Mouse (Mus musculus) cerebral cortex, adult 2 months (tissue): Measurements from ENCODE around the gene Zfand2a.

Experiments
- WGBS: fragments of 180-500 bp; shearing (Covaris S2); methylation state at CpG from one replicate; pipeline ENCODE4 v1.1.7; 2018; 5-methylcytosine and 5-hydroxymethylcytosine counted together

Zfand2a gene

DNA sequence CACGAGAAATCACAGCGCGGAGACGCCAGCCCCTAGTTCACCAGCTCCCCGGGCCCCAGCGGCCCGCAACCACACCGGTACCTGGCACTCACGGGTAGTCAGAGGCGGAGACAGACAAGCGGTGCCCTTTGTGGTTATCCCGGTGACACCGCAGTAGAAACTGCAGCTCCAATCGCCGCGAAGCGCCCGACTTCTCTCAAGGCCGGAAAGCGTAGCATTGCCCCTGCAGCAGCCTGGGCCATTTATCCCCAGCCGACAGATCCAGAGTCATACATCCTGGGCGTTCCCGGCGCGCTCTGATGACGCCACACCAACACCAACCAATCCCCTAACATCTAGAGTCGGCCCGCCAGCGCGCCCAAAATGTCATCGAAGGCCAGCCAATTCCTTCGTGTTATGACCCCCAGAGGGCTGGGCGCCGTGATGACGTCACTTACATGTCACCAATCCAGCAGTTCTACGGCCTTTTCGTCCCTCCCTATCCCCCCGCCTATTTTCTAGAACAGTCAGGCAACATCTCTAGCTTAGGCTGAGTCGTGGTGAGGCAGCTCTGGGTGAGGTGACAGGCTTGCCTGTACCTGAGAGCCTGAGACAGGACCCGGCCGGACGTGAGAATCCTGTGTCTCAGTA lies at the start of gene Zfand2a:
Zfand2a (minus strand) TSS at position 365 of the 630 bp plus-strand sequence.
- WGBS: 1% methylated on average over 42 of the region's 42 CpGs

DNA sequence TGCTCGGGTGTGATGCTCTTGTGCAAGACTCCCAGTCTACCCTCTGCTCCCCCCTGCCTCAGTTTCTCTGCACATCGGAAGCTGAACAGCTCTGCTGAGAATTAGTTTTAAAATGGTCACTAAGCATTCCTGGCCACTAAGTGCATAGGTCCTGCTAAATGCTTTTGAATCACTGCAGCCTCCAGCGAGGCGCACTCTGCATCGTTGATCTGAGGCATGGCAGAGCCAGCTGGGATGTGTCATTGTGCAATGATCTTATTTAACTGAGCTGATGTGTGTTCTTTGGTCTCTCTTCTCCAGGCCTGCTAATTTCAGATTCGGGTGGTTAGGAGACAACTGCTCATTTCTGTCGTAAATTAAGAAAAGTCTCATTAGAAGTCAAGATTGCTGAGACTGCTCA lies 44.5 kb upstream of the Zfand2a start:
- WGBS: 70% methylated on average over 7 of the region's 7 CpGs

DNA sequence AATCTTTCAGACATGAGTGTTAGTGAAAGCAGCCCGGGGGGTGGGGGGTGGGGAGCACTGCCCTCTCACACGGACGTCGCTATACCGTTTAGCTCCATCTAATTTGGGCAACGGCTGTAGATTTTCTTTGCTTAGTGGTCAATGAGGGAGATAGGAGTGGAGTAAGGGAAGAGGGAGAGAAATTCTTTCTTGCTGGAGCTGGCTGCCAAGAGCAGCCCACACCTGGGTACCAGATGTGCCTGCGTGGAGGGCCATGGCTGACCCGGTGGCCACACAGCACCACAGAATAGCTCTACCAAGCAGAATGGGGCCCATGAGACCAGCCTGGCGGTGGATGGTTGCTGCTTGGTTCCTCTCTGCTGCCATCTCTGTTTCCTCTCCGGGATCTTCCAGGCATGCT lies 37.6 kb upstream of the Zfand2a start:
- WGBS: 77% methylated on average over 10 of the region's 10 CpGs

DNA sequence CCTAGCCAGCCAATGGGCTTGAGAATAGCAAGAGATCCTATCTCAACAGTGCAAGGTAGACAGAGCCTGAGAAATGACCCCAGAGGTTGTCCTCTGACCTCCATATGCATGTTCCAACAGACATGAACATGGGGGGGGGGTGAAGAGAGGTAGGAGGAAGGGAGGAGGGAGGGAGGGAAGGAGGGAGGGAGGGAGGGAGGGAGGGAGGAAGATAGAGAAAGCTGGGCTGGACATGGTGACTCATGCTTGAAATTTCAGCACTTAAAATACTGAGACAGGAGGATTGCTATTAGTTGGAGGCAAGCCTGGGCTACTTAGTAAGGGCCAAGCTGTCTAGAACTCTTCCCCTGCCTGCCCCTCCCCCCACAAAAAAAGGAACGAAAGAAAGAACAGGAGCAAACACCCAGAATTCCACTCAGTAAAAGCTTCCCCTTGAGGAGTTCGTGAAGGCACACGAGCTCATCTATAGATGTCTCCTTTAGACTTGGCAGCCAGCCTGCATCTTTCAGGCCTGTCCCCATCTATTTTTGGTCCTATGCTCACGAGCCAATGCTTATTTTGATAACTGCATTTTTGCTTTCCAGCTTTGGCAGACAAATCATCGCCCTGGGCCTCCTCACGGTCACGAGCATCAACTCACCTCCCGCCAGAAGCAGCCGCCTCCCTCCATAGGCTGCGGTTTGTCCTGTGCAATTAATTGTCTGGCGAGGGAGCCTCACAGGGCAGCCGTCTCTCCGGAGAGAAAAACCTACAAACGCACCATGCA lies 35.9 kb upstream of the Zfand2a start:
- WGBS: 20% methylated on average over 14 of the region's 14 CpGs

DNA sequence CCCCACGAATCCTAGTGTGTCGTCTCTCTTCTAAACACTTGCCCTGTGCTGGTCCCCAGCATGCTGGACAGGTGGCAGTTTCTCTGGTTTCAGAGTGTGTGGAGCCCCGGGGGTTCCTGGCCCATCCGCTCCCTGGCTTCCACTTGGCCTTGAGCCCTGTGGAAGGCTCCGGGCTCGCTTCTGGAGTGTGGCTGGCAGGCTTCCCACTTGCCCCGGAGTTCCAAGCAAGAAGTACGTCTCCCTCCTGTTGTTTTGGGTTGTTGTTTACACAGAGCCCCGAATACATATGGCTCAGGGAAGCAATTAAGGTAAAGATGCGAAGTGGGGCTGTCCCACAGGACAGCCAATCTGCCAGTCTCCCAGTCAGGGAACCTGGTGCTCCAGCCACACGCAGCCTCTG lies 31.9 kb upstream of the Zfand2a start:
- WGBS: 12% methylated on average over 11 of the region's 11 CpGs

DNA sequence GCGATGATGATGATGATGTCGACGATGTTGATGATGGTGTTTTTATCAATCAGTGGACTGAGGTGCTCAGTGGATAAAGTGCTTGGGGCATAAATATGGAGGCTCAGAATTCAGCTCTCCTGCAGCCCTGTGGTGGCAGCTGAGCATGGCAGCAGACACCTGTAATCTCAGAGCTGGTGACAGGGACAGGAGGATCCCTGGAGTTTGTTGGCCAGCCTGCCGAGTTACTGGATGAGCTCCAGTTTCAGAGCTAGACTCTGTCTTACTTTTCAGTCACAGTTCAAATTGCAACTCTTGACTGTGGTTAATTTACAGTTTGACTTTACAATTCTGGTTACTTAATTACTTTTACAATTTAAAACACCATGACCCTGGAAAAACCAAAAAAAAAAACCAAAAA lies 27.9 kb upstream of the Zfand2a start:
- 85% methylated on average over 4 of the region's 4 CpGs for WGBS

DNA sequence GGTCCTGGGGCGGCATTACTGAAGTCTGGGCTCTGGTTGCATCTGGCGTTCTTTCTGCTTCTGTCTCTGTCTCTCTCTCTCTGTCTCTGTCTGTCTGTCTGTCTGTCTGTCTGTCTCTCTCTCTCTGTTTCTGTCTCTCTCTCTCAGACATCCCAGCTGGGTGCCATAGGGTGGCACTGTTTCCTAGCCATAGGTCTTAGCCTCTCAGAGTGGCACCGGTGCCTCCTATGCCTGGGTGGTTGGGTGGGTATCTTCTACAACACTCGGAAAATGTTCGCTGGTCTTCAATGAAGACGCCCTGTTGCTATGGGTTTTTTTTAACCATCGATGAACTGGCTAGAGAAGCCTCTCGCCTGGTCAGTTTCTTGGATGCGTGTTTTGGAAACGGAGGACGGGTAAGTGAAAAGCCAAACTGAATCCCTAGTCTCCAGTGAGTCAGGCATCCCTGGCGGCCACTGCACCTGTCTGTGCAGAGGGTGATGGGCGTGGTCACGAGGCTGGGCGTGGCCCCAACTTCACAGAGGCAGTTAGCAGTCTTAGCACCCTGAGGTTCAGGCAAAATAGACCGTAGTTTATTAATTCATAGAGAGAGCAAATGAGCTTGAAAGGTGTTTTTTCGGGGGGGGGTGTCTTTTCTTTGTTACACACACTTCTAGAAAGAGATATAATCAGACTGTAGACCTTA lies 26.5 kb upstream of the Zfand2a start:
- 15% methylated on average over 17 of the region's 17 CpGs for WGBS

DNA sequence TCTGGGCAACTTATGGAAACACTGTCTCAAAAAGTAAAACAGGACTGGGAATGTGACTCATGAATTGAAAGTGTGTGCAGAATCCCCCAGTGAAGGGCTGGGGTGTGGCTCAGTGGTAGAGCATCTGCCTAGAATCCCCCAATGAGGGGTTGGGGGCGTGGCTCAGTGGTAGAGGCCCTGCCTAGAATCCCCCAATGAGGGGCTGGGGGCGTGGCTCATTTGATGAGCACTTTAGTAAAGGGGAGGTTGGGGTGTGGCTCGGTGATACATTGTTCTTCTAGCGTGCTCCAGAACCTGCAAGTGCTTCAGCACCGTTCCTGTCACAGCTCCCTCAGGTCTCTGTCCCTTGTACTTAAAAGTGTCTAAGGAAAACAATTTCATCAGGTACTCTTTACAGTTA lies 21.9 kb upstream of the Zfand2a start:
- 28% methylated on average over 5 of the region's 5 CpGs for WGBS

DNA sequence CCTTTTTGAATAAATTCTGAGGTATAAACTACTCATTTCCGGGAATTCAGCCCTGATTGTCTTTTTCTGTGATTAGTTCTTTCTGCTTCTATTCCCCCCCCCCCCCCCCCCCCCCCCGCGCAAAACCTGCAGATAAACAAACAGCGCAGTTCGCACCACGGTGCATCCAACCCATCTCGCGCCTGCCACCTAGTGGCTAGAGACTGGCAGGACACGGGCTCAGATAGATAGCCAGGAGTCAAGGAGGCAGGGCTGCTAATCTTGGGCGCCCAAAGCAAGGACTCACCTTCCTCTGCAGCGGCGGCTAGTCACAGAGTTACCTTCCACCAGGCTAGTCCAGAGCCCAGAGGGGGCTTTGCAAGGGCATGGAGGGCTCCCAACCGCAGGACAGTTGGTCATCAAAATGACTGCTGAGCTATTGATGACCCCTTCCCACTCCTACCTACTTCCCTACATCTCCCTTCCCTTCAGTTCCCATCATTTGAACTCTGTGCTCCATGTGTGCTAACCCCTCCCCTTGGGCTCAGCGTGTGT lies 20.8 kb upstream of the Zfand2a start:
- 4% methylated on average over 14 of the region's 14 CpGs for WGBS

DNA sequence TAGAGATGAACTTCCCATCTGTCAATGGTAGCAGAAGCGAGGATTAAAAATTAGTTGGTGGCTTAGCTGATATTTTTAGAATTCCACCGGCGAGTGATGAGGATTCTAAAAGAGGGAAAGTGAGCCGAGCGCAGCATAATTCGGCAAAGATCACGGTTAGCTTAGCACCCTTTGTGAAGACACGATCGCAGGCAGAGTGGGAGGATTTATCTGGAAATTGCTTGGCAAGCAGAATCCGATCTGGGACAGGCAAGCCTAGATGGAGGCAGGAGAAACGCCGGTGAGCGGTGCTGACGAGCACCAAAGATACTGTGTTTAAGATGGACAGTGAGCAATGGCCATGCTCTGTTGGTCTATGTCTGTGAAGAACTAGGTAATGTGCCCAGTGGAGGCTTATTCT lies 17.9 kb upstream of the Zfand2a start:
- 57% methylated on average over 14 of the region's 14 CpGs for WGBS

DNA sequence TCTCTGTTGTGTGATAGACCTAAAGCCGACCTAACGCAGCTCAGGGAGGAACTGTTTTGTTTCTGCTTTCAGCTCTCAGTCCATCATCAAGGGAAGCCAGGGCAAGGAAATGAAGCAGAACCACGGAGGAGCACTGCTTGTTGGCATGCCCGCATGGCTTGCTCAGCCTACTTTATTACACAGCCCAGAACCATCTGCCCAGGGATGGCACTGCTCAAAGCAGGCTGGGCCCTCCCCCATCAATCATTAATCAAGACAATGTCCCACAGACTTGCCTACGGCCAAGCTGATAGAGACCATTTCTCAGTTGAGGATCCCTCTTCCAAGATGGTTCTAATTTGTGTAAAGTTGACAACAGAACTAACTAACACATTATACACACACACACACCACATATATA lies 14.4 kb upstream of the Zfand2a start:
- 62% methylated on average over 5 of the region's 5 CpGs for WGBS

DNA sequence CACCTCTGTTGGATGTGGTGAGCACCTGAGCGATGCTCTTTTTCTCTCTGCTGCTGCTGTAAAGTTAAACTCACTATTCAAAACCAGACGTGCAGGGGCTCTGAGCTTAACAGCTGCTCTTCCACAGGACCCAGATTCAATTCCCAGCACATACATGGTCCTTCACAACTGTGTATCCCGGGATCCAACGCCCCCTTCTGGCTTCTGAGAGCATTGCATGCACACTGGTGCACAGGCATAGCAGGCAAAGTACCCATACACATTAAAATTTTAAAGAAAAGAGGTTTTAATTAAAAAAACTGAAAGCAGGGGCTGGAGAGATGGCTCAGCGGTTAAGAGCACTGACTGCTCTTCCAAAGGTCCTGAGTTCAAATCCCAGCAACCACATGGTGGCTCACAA lies 12.6 kb upstream of the Zfand2a start:
- 55% methylated on average over 5 of the region's 5 CpGs for WGBS

DNA sequence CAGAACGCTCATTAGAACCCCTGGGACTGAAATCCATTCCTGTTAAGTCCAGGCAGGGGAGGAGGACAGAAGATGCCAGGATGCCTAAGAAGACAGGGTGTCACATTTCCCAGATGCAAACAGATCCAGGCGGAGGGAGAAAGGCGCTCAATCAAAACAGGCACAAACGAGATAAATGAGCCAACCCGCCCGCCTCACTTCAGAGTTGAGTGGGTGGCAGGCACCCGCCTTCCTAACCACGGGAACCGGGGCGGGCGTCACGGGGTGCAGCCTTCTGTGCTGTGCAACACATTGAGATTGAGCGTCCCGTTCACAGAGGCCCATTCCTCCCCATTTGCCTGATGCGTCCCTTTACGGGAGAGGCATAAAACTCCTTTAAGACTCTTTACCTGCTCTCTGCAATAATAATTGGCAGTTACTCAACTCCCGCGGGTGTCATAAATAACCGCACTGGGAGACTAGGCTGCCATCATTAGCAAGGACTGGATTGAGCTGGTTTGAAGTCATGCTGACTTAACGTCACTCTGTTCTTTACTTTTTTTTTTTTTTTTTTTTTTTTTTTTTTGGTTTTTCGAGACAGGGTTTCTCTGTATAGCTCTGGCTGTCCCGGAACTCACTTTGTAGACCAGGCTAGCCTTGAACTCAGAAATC lies 10.8 kb upstream of the Zfand2a start:
- 46% methylated on average over 22 of the region's 22 CpGs for WGBS

DNA sequence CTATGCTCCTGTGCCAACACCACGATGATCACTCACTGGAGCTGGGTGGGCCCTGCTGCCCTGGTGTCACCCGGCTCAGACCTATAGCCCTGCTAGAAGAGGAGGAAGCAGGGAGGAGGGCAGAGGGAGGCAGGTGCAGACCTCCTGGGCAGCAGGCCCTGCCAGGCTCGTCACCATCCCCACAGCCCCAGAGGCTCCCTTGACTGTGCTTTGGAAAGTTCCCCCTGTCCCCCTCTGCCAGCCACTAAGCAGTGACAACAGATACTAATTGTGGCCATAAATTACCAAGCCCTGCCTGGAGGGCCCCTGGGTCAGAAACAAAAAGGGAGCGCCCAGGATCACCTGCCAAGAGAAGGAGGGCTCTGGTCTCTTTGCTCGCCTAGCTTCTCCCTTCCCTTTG lies 9.3 kb upstream of the Zfand2a start:
- 68% methylated on average over 5 of the region's 5 CpGs for WGBS

DNA sequence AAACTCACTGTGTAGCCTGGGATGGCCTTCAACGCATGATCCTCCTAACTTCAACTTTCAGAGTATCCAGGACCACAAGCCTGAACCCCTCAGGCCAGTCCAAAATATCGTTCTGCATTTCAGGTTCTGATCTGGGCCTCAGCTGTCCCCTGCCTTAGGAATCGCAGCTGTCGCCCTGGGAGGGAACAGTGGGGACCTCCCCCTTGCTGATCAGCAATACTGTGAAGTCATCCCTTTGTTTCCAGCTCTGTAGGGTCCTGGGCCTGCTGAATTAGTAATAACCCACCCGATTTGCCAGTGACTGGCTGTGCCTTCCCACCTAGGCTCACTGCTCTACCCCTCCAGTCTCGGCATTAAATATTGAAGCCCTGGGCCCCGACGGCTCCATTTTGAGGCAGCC lies 7.0 kb upstream of the Zfand2a start:
- 66% methylated on average over 8 of the region's 8 CpGs for WGBS

DNA sequence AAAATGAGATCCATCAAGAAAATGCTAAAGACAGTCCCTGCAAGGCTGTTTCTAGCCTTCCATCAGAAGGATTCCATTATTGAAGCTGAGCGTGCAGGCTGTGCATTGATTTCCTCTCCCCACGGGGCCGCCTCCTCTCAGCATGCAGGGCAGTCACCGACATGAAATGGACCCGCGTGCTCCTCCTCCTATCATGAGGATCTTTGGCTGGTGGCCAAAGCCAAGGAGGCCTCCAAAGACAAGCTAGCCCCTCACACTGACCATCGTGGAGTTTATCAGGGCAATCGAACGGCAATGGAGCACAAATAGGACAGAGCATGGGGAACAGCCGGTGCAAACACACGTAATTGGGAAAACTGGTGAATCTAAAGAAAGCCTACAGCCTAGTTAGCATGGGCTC lies 5.8 kb upstream of the Zfand2a start:
- WGBS: 70% methylated on average over 11 of the region's 11 CpGs

DNA sequence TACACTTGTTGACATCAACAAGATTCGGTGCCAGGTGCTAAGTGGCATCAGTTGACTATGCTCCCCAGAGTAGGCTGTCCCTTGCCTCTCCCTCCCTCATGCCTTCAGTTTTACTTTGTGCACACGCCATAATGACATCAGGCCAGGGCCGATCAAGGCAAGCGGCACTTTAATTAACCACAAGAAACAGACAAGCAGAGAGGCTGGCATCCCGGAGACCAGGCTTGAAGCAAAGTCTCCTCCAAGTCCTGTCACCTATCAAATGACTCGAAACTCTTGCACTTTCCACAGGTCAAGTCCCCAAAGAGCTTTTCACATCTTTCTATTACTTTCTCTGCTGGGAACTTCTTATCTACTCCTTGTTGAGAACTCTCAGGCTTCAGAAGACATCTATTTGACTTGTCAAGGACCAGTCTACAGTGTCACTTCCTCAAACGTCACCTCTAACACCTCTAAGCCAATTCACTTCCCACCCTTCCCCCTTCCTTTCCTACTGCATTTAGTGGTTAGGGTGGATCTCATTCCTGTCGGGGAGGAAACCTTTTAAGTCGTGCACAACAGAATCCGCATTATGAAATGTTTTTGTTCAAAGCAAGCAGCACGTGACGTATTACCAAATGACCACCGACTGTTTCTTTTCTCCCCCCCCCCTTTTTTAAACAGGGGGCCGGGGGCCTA lies 1.0 kb downstream of the Zfand2a start:
- WGBS: 54% methylated on average over 14 of the region's 14 CpGs

DNA sequence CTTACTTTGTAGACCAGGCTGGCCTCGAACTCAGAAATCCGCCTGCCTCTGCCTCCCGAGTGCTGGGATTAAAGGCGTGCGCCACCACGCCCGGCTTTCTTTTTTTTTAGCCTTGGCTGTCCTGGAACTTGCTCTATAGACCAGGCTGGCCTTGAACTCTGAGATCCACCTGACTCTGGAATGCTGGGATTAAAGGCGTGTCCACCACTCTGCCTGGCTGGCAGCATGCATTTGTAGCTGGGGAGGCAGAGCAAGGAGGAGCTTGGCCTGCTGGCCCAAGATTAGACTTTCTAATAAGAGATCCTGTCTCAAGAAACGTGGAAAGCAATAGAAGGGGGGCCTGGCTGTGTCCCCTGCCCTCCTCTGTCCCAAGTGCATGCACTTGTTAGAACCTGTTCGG lies 3.9 kb downstream of the Zfand2a start:
- 91% methylated on average over 8 of the region's 10 CpGs for whole genome bisulfite sequencing

DNA sequence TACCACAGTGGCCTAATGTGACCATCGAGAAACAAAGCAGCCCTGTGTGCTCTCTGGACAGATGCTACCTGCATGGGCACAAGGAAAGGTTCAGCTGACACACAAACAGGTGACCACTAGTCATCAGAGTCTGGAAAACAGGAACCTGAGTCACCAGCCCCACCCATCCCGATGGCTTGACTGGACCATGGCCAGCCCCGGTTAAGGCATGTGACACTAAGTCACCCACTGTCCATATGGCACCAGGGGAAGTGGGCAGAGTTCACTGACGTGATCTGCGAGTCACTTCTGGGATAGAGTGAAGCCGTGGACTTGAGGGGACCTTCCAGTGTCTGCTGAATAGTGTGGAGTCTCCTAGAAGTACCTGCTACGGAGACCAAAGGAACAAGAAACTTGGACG lies 5.3 kb downstream of the Zfand2a start:
- 69% methylated on average over 8 of the region's 8 CpGs for WGBS

DNA sequence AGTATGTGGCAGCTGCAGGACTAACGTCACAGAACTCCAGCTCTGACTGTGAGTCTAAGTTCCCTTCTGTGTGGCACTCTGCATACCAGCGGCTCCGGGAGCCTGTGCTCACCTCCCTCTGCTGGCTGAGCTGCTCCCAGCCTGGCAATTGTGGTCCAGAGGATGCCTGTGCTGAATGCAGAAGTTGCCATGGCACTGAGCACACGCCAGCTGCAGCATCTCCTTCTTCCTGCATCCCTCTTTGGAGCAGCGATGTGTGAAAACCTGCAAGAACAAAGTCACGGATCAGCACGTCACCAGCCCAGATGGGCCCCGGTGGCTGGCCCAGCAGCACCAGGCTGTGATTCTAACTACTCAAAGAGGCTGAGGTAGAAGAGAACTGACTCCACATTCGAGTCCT lies 9.6 kb downstream of the Zfand2a start:
- whole genome bisulfite sequencing: 44% methylated on average over 9 of the region's 9 CpGs

DNA sequence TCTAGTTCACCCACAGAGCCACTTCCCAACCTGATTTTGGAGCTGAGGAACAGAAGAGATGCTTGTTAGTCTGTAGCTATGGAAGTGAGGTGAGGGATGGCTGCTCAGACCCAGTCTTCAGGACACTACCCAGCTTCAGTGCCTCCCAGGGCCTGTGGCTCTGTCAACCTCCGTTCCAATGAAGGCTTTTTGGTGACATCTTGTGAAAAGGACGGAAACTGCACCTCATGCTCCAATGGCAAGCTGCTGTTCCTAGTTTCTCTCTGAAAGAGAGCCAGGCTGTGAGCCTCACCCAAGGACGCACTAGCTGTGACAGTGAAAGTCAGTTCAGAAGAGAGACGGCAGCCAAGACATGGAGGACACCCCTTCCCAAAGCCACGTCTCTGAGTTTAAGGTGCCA lies 16.4 kb downstream of the Zfand2a start:
- WGBS: 27% methylated on average over 5 of the region's 5 CpGs

DNA sequence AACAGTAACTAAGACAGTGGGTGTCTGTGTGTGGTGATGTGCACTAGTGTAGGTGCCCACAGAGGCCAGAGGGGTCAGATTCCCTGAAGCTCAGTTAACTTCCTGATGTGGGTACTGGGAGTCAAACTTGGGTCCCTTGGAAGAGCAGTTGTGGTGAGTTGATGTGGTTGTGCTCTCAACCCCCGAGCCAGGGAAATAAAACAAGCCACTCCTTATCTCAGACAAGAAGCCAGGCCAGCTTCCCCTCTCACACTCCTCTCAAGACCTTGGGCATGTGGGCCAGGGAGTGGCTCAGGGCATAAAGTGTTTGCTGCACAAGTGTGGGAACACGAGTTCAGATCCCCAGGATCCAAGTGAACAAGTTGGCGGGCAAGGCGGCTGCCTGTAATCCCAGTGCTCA lies 17.5 kb downstream of the Zfand2a start:
- 76% methylated on average over 4 of the region's 4 CpGs for WGBS
